Mouse (Mus musculus): ENCODE data around the gene Chuk. TPM values are rescaled to one million over a fixed set of nuclear protein-coding genes. Genes with fewer than 3 reads are reported as not detected.

Gene Chuk
- polyA plus RNA-seq, 1 experiment from 2014 or later = 56.6 TPM

- no peaks in the 10 kb centered on the region; the same call in 1 of the 2 replicates for H3K27me3 ChIP-seq
- H3K4me2 ChIP-seq = peak overlapping the region; percentile 94
- 31% methylated on average over 22 of the region's 22 CpGs for WGBS
- H3K27ac ChIP-seq = 0 out of 2 replicates have a peak overlapping the region, but pooled peaks have one; percentile 4
- H3K9ac ChIP-seq (replicated peaks) = peak overlapping the region; percentile 97
- peaks cover 35% of the 10 kb centered on the region for H3K36me3 ChIP-seq
- ATAC-seq (ENCODE audit: insufficient number of reproducible peaks, insufficient read depth, low FRiP score, low TSS enrichment, low read depth) = no peak
- no peaks in the 10 kb centered on the region for H3K9me3 ChIP-seq
- peak overlapping the region; percentile 96 for H3K4me3 ChIP-seq (replicated peaks)
- H3K4me1 ChIP-seq (replicated peaks) = peaks cover 10% of the 10 kb centered on the region
Observed at GRCm38 (mm10) chr19:44107661-44108521, 611 bp upstream of the Chuk start.

DNA sequence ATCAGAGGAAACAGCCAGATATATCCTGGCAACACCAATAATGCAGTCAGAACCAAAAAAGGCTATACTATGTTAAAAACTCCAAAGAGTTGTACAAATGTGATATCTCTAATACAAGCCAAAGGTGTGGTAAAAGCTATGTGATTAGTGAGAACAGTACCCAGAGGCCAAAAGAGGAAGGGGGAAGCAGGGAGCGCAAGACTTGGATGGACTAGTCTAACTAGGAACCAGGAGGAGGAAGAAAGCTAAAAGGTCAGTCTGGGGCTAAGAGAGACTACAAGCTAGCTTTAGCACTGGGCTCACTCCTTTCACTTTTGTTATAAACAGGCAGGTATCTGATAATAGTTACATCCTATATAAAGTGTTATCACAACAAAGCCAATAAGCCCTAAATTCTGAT, 2.9 kb downstream of the Chuk start:
- ATAC-seq (ENCODE audit: insufficient number of reproducible peaks, insufficient read depth, low FRiP score, low TSS enrichment, low read depth) = no peak
- H3K9me3 ChIP-seq = no peaks in the 10 kb centered on the region
- no peak overlapping the region for H3K4me2 ChIP-seq
- peaks cover 10% of the 10 kb centered on the region for H3K4me1 ChIP-seq (replicated peaks)
- no peak overlapping the region for H3K27ac ChIP-seq
- no peak overlapping the region for H3K9ac ChIP-seq (replicated peaks)
- H3K36me3 ChIP-seq = peaks cover 26% of the 10 kb centered on the region
- no peak overlapping the region for H3K4me3 ChIP-seq (replicated peaks)
- H3K27me3 ChIP-seq = no peaks in the 10 kb centered on the region; the same call in 1 of the 2 replicates
- 97% methylated on average over 1 of the region's 1 CpGs for WGBS

DNA sequence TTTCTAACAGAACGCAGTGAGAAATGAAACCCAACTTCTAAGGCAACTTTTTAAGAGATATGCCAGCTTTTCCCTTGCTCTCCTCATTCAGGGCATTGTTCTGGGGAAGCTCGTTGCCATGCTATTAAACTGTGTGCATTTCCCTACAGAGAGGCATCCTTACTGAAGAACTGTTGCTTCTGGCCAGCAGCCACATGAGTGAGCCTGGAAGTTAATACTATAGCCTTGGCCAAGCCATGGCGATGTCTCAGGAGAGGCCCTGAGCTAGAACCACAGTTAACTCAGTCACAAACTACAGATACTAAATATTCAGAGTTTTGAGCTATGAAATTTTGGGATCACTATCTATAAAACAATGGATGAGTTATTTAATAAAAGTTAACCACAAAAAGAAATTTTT, 4.3 kb downstream of the Chuk start:
- no peaks in the 10 kb centered on the region for H3K9me3 ChIP-seq
- no peak overlapping the region for H3K4me2 ChIP-seq
- 91% methylated on average over 3 of the region's 3 CpGs for WGBS
- peaks cover 33% of the 10 kb centered on the region for H3K36me3 ChIP-seq
- no peaks in the 10 kb centered on the region; the same call in 1 of the 2 replicates for H3K27me3 ChIP-seq
- no peak overlapping the region for H3K4me3 ChIP-seq (replicated peaks)
- ATAC-seq (ENCODE audit: insufficient number of reproducible peaks, insufficient read depth, low FRiP score, low TSS enrichment, low read depth) = no peak
- H3K27ac ChIP-seq = no peak overlapping the region
- H3K9ac ChIP-seq (replicated peaks) = no peak overlapping the region
- peaks cover 9% of the 10 kb centered on the region for H3K4me1 ChIP-seq (replicated peaks)

GRCm38 (mm10) chr19:44100840-44101239, 6.4 kb downstream of the Chuk start:
- Histone ChIP-seq H3K9ac (replicated peaks) (no peak overlapping the region), H3K4me3 (replicated peaks) (no peak overlapping the region), H3K4me2 (no peak overlapping the region), H3K27me3 (no peaks in the 10 kb centered on the region), H3K9me3 (0 out of 2 replicates have a peak, but pooled peaks cover 5% of the 10 kb centered on the region), H3K36me3 (peaks cover 52% of the 10 kb centered on the region), H3K27ac (no peak overlapping the region), H3K4me1 (replicated peaks) (no peaks in the 10 kb centered on the region)
- ATAC-seq (ENCODE audit: insufficient number of reproducible peaks, insufficient read depth, low FRiP score, low TSS enrichment, low read depth) = no peak

DNA sequence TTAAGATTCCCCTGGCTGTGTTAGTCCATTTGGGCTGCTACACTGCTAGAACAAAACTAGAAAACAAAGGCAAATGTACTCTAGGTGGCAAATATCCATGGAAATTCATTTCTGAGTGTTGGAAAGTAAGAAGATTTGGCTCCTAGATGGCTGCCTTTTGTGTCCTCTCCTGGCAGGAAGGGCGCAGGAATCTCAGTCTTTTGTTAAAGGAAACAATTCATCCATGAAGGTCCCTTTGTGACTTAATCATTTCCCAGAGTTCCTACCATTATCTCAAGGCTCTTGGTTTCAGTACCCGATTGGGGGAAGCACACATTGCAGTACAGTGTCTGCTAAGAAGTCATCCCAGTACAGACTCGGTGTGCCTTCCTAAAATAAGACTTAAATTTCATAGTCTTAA, 21.0 kb downstream of the Chuk start:
- Histone ChIP-seq H3K27me3 (no peaks in the 10 kb centered on the region), H3K4me2 (no peak overlapping the region), H3K9me3 (no peaks in the 10 kb centered on the region), H3K36me3 (peaks cover 70% of the 10 kb centered on the region), H3K9ac (replicated peaks) (no peak overlapping the region), H3K4me3 (replicated peaks) (no peak overlapping the region), H3K4me1 (replicated peaks) (no peaks in the 10 kb centered on the region), H3K27ac (no peak overlapping the region)
- no peak for ATAC-seq (ENCODE audit: insufficient number of reproducible peaks, insufficient read depth, low FRiP score, low TSS enrichment, low read depth)
- WGBS = 91% methylated on average over 3 of the region's 3 CpGs

GRCm38 (mm10) chr19:44080920-44081319, 26.4 kb downstream of the Chuk start:
- peaks cover 75% of the 10 kb centered on the region for H3K36me3 ChIP-seq

GRCm38 (mm10) chr19:44080023-44080422, 27.3 kb downstream of the Chuk start:
- H3K9ac ChIP-seq (replicated peaks) = no peak overlapping the region
- no peak overlapping the region for H3K27ac ChIP-seq
- H3K4me3 ChIP-seq (replicated peaks) = no peak overlapping the region
- H3K9me3 ChIP-seq = no peaks in the 10 kb centered on the region
- H3K27me3 ChIP-seq = no peaks in the 10 kb centered on the region
- ATAC-seq (ENCODE audit: insufficient number of reproducible peaks, insufficient read depth, low FRiP score, low TSS enrichment, low read depth) = no peak
- peaks cover 78% of the 10 kb centered on the region for H3K36me3 ChIP-seq
- peaks cover 13% of the 10 kb centered on the region for H3K4me1 ChIP-seq (replicated peaks)
- no peak overlapping the region for H3K4me2 ChIP-seq
- 82% methylated on average over 2 of the region's 2 CpGs for WGBS

More at GRCm38 (mm10) chr19:44080920-44081319, 26.4 kb downstream of the Chuk start:
- 88% methylated on average over 2 of the region's 2 CpGs for WGBS
- no peak for ATAC-seq (ENCODE audit: insufficient number of reproducible peaks, insufficient read depth, low FRiP score, low TSS enrichment, low read depth)
- Histone ChIP-seq H3K27me3 (no peaks in the 10 kb centered on the region), H3K4me2 (no peak overlapping the region), H3K9me3 (no peaks in the 10 kb centered on the region), H3K4me1 (replicated peaks) (peaks cover 8% of the 10 kb centered on the region), H3K27ac (no peak overlapping the region), H3K4me3 (replicated peaks) (no peak overlapping the region), H3K9ac (replicated peaks) (no peak overlapping the region)

DNA sequence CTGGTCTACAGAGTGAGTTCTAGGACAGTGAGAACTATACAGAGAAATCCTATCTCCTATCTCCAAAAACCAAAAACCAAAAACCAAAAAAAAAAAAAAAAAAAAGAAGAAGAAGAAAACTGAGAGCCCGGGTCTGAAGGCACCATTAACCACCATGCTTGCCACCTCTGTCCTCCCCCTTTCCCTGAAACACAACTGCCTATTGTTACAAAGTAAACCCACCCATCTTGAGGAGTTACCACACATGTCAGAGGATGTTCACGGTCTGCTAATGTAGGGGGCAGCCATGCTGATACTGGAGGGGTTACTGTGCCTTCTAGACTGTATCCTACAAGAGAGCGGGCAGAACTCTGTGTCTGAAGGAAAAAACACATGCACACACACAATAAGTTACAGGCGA, 30.3 kb downstream of the Chuk start:
- H3K27me3 ChIP-seq = no peaks in the 10 kb centered on the region
- 93% methylated on average over 4 of the region's 4 CpGs for WGBS
- ATAC-seq (ENCODE audit: insufficient number of reproducible peaks, insufficient read depth, low FRiP score, low TSS enrichment, low read depth) = no peak

GRCm38 (mm10) chr19:44076457-44076856, 30.8 kb downstream of the Chuk start:
- Histone ChIP-seq H3K9me3 (no peaks in the 10 kb centered on the region), H3K9ac (replicated peaks) (no peak overlapping the region), H3K27ac (peak overlapping the region; percentile 72), H3K4me2 (peak overlapping the region; percentile 2; the same call in 1 of the 2 replicates), H3K4me1 (replicated peaks) (peaks cover 14% of the 10 kb centered on the region), H3K27me3 (no peaks in the 10 kb centered on the region), H3K4me3 (replicated peaks) (no peak overlapping the region), H3K36me3 (peaks cover 58% of the 10 kb centered on the region)
- peak; percentile 63 for ATAC-seq (ENCODE audit: insufficient number of reproducible peaks, insufficient read depth, low FRiP score, low TSS enrichment, low read depth)
- WGBS = 32% methylated on average over 9 of the region's 9 CpGs

More for the DNA sequence above, 30.3 kb downstream of the Chuk start:
- Histone ChIP-seq H3K36me3 (peaks cover 62% of the 10 kb centered on the region), H3K4me1 (replicated peaks) (peaks cover 13% of the 10 kb centered on the region), H3K4me2 (no peak overlapping the region), H3K4me3 (replicated peaks) (no peak overlapping the region), H3K27ac (no peak overlapping the region), H3K9me3 (no peaks in the 10 kb centered on the region), H3K9ac (replicated peaks) (no peak overlapping the region)

GRCm38 (mm10) chr19:44074986-44075385, 32.3 kb downstream of the Chuk start:
- ATAC-seq (ENCODE audit: insufficient number of reproducible peaks, insufficient read depth, low FRiP score, low TSS enrichment, low read depth) = no peak
- Histone ChIP-seq H3K36me3 (peaks cover 48% of the 10 kb centered on the region), H3K27me3 (no peaks in the 10 kb centered on the region), H3K4me3 (replicated peaks) (no peak overlapping the region), H3K9me3 (no peaks in the 10 kb centered on the region), H3K9ac (replicated peaks) (no peak overlapping the region), H3K4me2 (no peak overlapping the region), H3K27ac (no peak overlapping the region), H3K4me1 (replicated peaks) (peaks cover 20% of the 10 kb centered on the region)
- WGBS = 85% methylated on average over 11 of the region's 11 CpGs

- no peaks in the 10 kb centered on the region for H3K27me3 ChIP-seq
- no peak overlapping the region for H3K9ac ChIP-seq (replicated peaks)
- ATAC-seq (ENCODE audit: insufficient number of reproducible peaks, insufficient read depth, low FRiP score, low TSS enrichment, low read depth) = no peak
- H3K4me3 ChIP-seq (replicated peaks) = no peak overlapping the region
- peaks cover 27% of the 10 kb centered on the region for H3K4me1 ChIP-seq (replicated peaks)
- H3K4me2 ChIP-seq = peak overlapping the region; percentile 6; the same call in 1 of the 2 replicates
- H3K36me3 ChIP-seq = peaks cover 22% of the 10 kb centered on the region
- 51% methylated on average over 5 of the region's 5 CpGs for WGBS
- peak overlapping the region; percentile 23; the same call in 1 of the 2 replicates for H3K27ac ChIP-seq
- H3K9me3 ChIP-seq = no peaks in the 10 kb centered on the region
Observed at GRCm38 (mm10) chr19:44071166-44071565, 36.1 kb downstream of the Chuk start.

Data from limb, embryonic 12.5 days (tissue).